Mouse (Mus musculus) intestine, postnatal 0 days (tissue): ENCODE measurements around the gene Pitpnb. TPM values are rescaled to one million over a fixed set of nuclear protein-coding genes. Genes with fewer than 3 reads are reported as not detected.

Source experiments
- ATAC-seq: fragments of 200-750 bp; cut with Nextera tagmentation; 2 replicates; pipeline ENCODE4 v1.8.0; 2017; ENCODE audit warnings: mild to moderate bottlenecking, moderate TSS enrichment, moderate library complexity
- H3K27ac ChIP-seq: fragments of 300-500 bp; sonication (generic); 2 replicates; pipeline ENCODE4 v1.5.1; 2014; ENCODE audit warnings: mild to moderate bottlenecking, low read depth, low read length, moderate library complexity
- H3K27me3 ChIP-seq: fragments of 300-500 bp; sonication (generic); replicated peaks from 2 replicates; pipeline ENCODE4 v1.6.1; 2014; ENCODE audit warnings: low read length, mixed read lengths; ENCODE audit not compliant: control insufficient read depth, insufficient read depth
- H3K36me3 ChIP-seq: fragments of 300-500 bp; sonication (generic); 2 replicates; pipeline ENCODE4 v1.6.1; 2014; ENCODE audit warnings: mild to moderate bottlenecking, moderate library complexity; ENCODE audit not compliant: control insufficient read depth, insufficient read depth
- H3K4me1 ChIP-seq: fragments of 300-500 bp; sonication (generic); replicated peaks from 2 replicates; pipeline ENCODE4 v1.6.1; 2014; ENCODE audit warnings: antibody characterized with exemption, low read length, mixed read lengths; ENCODE audit not compliant: control insufficient read depth, insufficient read depth
- H3K4me2 ChIP-seq: fragments of 300-500 bp; sonication (generic); replicated peaks from 2 replicates; pipeline ENCODE4 v1.6.1; 2014; ENCODE audit warnings: low read depth, mild to moderate bottlenecking, moderate library complexity
- H3K4me3 ChIP-seq: fragments of 300-500 bp; sonication (generic); 2 replicates; pipeline ENCODE4 v1.5.1; 2014; ENCODE audit warnings: low read depth, low read length
- H3K9ac ChIP-seq: fragments of 300-500 bp; sonication (generic); 2 replicates; pipeline ENCODE4 v1.6.1; 2014; ENCODE audit warnings: mild to moderate bottlenecking, low read depth, low read length
- H3K9me3 ChIP-seq: fragments of 300-500 bp; sonication (generic); 2 replicates; pipeline ENCODE4 v1.6.1; 2016; ENCODE audit warnings: mixed run types; ENCODE audit not compliant: control insufficient read depth
- CTCF ChIP-seq: sonication (generic); IDR thresholded peaks from 2 replicates; pipeline ENCODE4 v1.5.1; 2016; ENCODE audit warnings: low read depth, mild to moderate bottlenecking, control low read depth, antibody characterized with exemption, moderate library complexity
- WGBS: fragments of 180-500 bp; shearing (Covaris S2); extraction: QIAGEN DNeasy Blood & Tissue Kit; methylation state at CpG from one replicate; pipeline ENCODE4 v1.1.7; 2014; 5-methylcytosine and 5-hydroxymethylcytosine counted together
- polyA plus RNA-seq: library from polyadenylated mRNA; unstranded; fragments of >200 nt; fragmentation: Nextera tagmentation; extraction: Ambion mirVana; gene quantifications from 2 replicates; pipeline ENCODE4 v1.2.1, GENCODE M21; 2015

The Pitpnb gene
- polyA plus RNA-seq, 1 experiment from 2014 or later: 42.9 TPM

GRCm38 (mm10) chr5:111421424-111421823 lies 90.9 kb downstream of the Pitpnb start:
- Histone ChIP-seq H3K4me2 (peak overlapping the region; percentile 21; the same call in 1 of the 2 replicates), H3K27me3 (peaks cover 46% of the 10 kb centered on the region)

GRCm38 (mm10) chr5:111422058-111422800 lies 91.7 kb downstream of the Pitpnb start:
- no peak for TF ChIP-seq CTCF
- no peak overlapping the region for H3K9ac ChIP-seq
- peaks cover 39% of the 10 kb centered on the region for H3K27me3 ChIP-seq
- H3K36me3 ChIP-seq: no peaks in the 10 kb centered on the region
- peak overlapping the region; percentile 18 for H3K4me2 ChIP-seq
- H3K4me1 ChIP-seq: no peaks in the 10 kb centered on the region
- 73% methylated on average over 8 of the region's 8 CpGs for WGBS
- no peak overlapping the region; the same call in 1 of the 2 replicates for H3K27ac ChIP-seq
- no peak overlapping the region for H3K4me3 ChIP-seq
- no peak for ATAC-seq
- no peaks in the 10 kb centered on the region for H3K9me3 ChIP-seq

More at GRCm38 (mm10) chr5:111421424-111421823, 90.9 kb downstream of the Pitpnb start:
- Histone ChIP-seq H3K9ac (no peak overlapping the region), H3K27ac (no peak overlapping the region), H3K4me1 (no peaks in the 10 kb centered on the region), H3K36me3 (no peaks in the 10 kb centered on the region), H3K9me3 (no peaks in the 10 kb centered on the region), H3K4me3 (no peak overlapping the region)
- TF ChIP-seq CTCF: no peak
- no peak for ATAC-seq
- WGBS: 84% methylated on average over 15 of the region's 15 CpGs

GRCm38 (mm10) chr5:111423011-111423410 lies 92.4 kb downstream of the Pitpnb start:
- no peak for TF ChIP-seq CTCF
- Histone ChIP-seq H3K4me3 (no peak overlapping the region), H3K9ac (no peak overlapping the region), H3K4me1 (no peaks in the 10 kb centered on the region), H3K27ac (no peak overlapping the region), H3K4me2 (no peak overlapping the region), H3K9me3 (no peaks in the 10 kb centered on the region), H3K36me3 (no peaks in the 10 kb centered on the region), H3K27me3 (peaks cover 34% of the 10 kb centered on the region)
- WGBS: 85% methylated on average over 10 of the region's 10 CpGs
- no peak for ATAC-seq

- no peak for TF ChIP-seq CTCF
- no peak overlapping the region; the same call in 1 of the 2 replicates for H3K27ac ChIP-seq
- no peak for ATAC-seq
- H3K27me3 ChIP-seq: peaks cover 28% of the 10 kb centered on the region
- no peaks in the 10 kb centered on the region for H3K4me1 ChIP-seq
- H3K4me2 ChIP-seq: peak overlapping the region; percentile 24; the same call in 1 of the 2 replicates
- no peaks in the 10 kb centered on the region for H3K36me3 ChIP-seq
- no peak overlapping the region for H3K9ac ChIP-seq
- WGBS: 84% methylated on average over 4 of the region's 4 CpGs
- H3K4me3 ChIP-seq: no peak overlapping the region
- H3K9me3 ChIP-seq: no peaks in the 10 kb centered on the region
These were observed 93.1 kb downstream of the Pitpnb start for GRCm38 (mm10) chr5:111423616-111424015.

- Histone ChIP-seq H3K4me1 (no peaks in the 10 kb centered on the region), H3K4me2 (no peak overlapping the region), H3K4me3 (no peak overlapping the region), H3K9me3 (no peaks in the 10 kb centered on the region), H3K9ac (no peak overlapping the region), H3K27ac (no peak overlapping the region), H3K27me3 (peaks cover 6% of the 10 kb centered on the region), H3K36me3 (no peaks in the 10 kb centered on the region)
- WGBS: 71% methylated on average over 9 of the region's 9 CpGs
- no peak for ATAC-seq
- TF ChIP-seq CTCF: no peak
These were observed 95.2 kb downstream of the Pitpnb start for GRCm38 (mm10) chr5:111425813-111426212.

- Histone ChIP-seq H3K36me3 (no peaks in the 10 kb centered on the region), H3K27ac (no peak overlapping the region), H3K9me3 (no peaks in the 10 kb centered on the region), H3K27me3 (peaks cover 2% of the 10 kb centered on the region; the same call in 1 of the 2 replicates), H3K9ac (no peak overlapping the region), H3K4me1 (no peaks in the 10 kb centered on the region), H3K4me2 (no peak overlapping the region), H3K4me3 (no peak overlapping the region)
- TF ChIP-seq CTCF: no peak
- ATAC-seq: no peak
- WGBS: 69% methylated on average over 5 of the region's 5 CpGs
These were observed 95.7 kb downstream of the Pitpnb start for GRCm38 (mm10) chr5:111426249-111426648.
